Mouse (Mus musculus) lung, embryonic 16.5 days (tissue): ENCODE results near the gene Ap5z1. TPM values are rescaled to one million over a fixed set of nuclear protein-coding genes. Genes with fewer than 3 reads are reported as not detected.
A peak's percentile ranks its signal among the peaks of the same experiment; 100 is the strongest.

Experiments used
- ATAC-seq: fragments of 200-750 bp; cut with Nextera tagmentation; 2 replicates; pipeline ENCODE4 v1.8.0; 2017; ENCODE audit warnings: low read depth, mild to moderate bottlenecking, moderate library complexity
- H3K27ac ChIP-seq: fragments of 300-500 bp; sonication (generic); 2 replicates; pipeline ENCODE4 v1.5.1; 2014; ENCODE audit warnings: mild to moderate bottlenecking, control low read depth, low read length
- H3K27me3 ChIP-seq: fragments of 300-500 bp; sonication (generic); 2 replicates; pipeline ENCODE4 v1.6.1; 2014; ENCODE audit warnings: low read depth, low read length, mixed read lengths; ENCODE audit not compliant: control insufficient read depth, insufficient read depth
- H3K36me3 ChIP-seq: fragments of 300-500 bp; sonication (generic); 2 replicates; pipeline ENCODE4 v1.6.1; 2014; ENCODE audit warnings: low read length; ENCODE audit not compliant: control insufficient read depth, insufficient read depth
- H3K4me1 ChIP-seq: fragments of 300-500 bp; sonication (generic); replicated peaks from 2 replicates; pipeline ENCODE4 v1.6.1; 2014; ENCODE audit warnings: low read length, mixed read lengths; ENCODE audit not compliant: control insufficient read depth, insufficient read depth
- H3K4me2 ChIP-seq: fragments of 300-500 bp; sonication (generic); 2 replicates; pipeline ENCODE4 v1.6.1; 2014; ENCODE audit warnings: low read depth, low read length, control low read depth
- H3K4me3 ChIP-seq: fragments of 300-500 bp; sonication (generic); 2 replicates; pipeline ENCODE4 v1.5.1; 2014; ENCODE audit warnings: mild to moderate bottlenecking, low read length, control low read depth
- H3K9ac ChIP-seq: fragments of 300-500 bp; sonication (generic); 2 replicates; pipeline ENCODE4 v1.6.1; 2014; ENCODE audit warnings: low read length, control low read depth
- H3K9me3 ChIP-seq: fragments of 300-500 bp; sonication (generic); 2 replicates; pipeline ENCODE4 v1.6.1; 2016; ENCODE audit warnings: low read length; ENCODE audit not compliant: control insufficient read depth
- WGBS: fragments of 180-500 bp; shearing (Covaris S2); extraction: QIAGEN DNeasy Blood & Tissue Kit; methylation state at CpG from one replicate; pipeline ENCODE4 v1.1.7; 2014; 5-methylcytosine and 5-hydroxymethylcytosine counted together
- polyA plus RNA-seq: library from polyadenylated mRNA; unstranded; fragments of >200 nt; fragmentation: Nextera tagmentation; extraction: Ambion mirVana; gene quantifications from 2 replicates; pipeline ENCODE4 v1.2.1, GENCODE M21; 2015

The Ap5z1 gene
- polyA plus RNA-seq, 1 experiment from 2014 or later, result 10.3 TPM

DNA sequence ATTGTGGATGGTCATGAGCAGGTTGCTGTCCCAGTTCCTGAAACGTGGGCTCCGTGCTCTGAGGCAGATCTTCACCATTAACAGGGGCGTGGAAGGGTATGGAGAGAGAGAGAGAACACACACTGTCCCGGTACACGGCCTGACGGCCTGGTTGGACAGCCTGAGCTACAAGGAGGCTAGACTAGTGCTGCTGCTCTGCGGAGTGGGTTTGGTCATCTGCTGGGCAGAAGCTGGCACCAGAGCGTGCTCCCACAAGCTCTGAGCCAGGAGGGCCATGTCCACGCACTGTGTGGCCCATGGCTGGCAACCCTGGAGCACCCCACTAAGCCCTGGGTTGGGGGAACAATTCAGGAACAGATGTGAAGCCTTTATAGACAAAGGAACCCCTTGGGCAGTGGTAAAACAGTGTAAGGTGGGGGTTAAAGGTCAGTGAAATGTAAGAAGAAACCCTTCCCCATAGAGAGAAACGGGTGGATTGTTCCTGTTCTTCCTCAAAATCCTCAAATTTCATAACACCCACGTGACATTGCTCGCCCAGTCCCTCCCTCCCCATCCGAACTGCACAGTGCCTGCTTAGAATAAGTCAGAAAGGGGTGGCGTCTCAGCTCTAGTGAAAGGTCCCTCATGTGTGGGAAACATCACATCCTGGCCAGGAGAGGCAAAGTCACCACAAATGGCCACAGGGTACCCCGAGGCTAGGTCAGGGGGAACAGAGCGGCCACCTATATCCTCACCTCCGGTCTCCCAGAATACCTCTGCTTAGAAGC is 4.8 kb upstream of the Ap5z1 start:
- 87% methylated on average over 17 of the region's 17 CpGs for WGBS
- H3K9me3 ChIP-seq, result no peaks in the 10 kb centered on the region
- H3K4me3 ChIP-seq, result no peak overlapping the region
- H3K4me2 ChIP-seq, result no peak overlapping the region
- no peaks in the 10 kb centered on the region for H3K27me3 ChIP-seq
- H3K4me1 ChIP-seq, result peaks cover 14% of the 10 kb centered on the region
- no peak overlapping the region for H3K27ac ChIP-seq
- peaks cover 27% of the 10 kb centered on the region for H3K36me3 ChIP-seq
- no peak overlapping the region for H3K9ac ChIP-seq
- no peak for ATAC-seq

DNA sequence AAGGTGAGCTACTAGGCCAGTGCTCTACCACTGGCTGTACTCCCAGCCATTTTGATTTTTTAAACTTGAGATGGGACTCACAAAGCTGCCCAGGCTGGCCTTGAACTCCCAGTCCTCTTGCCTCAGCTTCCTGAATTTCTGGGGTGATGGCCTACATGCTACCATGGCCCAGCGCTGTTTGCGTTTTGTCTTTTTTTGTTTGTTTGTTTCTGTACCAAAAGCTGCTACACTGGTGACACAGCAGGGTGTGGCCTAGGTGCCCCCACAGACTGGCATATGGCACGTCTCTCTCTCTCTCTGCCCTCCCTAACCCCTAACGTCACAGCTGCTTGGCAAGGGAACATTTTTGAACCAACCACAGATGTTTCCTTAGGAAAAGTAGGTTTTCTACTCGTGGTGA is 3.9 kb upstream of the Ap5z1 start:
- Histone ChIP-seq H3K36me3 (peaks cover 25% of the 10 kb centered on the region), H3K4me2 (no peak overlapping the region), H3K9me3 (no peaks in the 10 kb centered on the region), H3K9ac (no peak overlapping the region), H3K4me1 (peaks cover 20% of the 10 kb centered on the region), H3K4me3 (no peak overlapping the region), H3K27ac (no peak overlapping the region), H3K27me3 (no peaks in the 10 kb centered on the region)
- 69% methylated on average over 5 of the region's 5 CpGs for WGBS
- no peak for ATAC-seq

DNA sequence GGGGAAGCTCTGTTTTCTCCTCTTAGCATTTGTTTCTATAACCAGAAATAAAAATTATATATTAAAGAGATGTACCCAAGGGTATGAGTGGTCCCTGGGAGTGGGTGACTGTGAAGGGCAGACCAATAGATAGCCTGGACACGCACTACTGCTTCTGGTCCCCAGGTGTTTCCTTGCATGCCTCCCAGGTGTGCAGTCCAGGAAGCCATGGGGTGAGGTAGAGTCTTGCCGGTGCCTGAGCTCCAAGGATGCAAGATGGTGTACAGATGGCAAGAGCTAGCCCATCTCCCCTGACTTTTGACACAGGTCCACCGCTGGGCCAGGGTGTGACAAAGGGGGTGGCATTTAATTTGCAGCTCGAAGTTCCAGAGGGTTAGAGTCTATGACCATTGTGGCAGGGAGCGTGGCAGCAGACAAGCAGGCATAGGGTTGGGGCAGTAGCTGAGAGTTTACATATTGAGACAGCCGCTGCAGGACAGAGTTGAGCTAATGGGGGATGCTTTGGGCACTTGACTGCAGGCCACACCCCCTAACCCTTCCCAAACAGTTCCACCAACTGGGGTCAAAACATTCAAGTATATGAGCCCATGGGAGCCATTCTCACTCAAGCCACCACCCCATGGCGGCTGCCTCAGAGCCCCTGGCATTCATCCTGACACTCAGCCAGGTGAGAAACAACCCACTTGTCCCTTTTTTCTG is 1.7 kb upstream of the Ap5z1 start:
- 94% methylated on average over 7 of the region's 7 CpGs for WGBS

DNA sequence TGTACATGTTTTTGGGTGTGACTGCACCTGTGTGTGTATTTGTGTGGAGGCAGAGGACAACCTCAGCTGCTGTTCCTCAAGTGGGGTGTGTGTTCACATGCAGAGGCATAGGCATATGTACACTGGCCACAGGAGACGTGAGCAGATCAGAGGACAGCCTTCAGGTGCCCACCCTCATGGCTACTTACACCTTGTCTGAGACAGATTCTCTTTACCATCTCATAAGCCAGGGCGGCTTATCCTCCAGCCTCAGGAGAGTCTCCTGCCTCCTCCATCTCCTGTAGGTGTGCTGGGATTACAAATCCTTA is 1.1 kb upstream of the Ap5z1 start:
- ATAC-seq, result no peak
- WGBS, result 98% methylated on average over 2 of the region's 2 CpGs
- H3K27ac ChIP-seq, result peak overlapping the region; percentile 75; the same call in 1 of the 2 replicates

More for the DNA sequence above, 1.7 kb upstream of the Ap5z1 start:
- Histone ChIP-seq H3K4me2 (no peak overlapping the region), H3K9ac (no peak overlapping the region), H3K27ac (no peak overlapping the region), H3K4me3 (no peak overlapping the region), H3K36me3 (peaks cover 13% of the 10 kb centered on the region), H3K4me1 (peaks cover 14% of the 10 kb centered on the region), H3K9me3 (no peaks in the 10 kb centered on the region), H3K27me3 (no peaks in the 10 kb centered on the region)
- ATAC-seq, result no peak

DNA sequence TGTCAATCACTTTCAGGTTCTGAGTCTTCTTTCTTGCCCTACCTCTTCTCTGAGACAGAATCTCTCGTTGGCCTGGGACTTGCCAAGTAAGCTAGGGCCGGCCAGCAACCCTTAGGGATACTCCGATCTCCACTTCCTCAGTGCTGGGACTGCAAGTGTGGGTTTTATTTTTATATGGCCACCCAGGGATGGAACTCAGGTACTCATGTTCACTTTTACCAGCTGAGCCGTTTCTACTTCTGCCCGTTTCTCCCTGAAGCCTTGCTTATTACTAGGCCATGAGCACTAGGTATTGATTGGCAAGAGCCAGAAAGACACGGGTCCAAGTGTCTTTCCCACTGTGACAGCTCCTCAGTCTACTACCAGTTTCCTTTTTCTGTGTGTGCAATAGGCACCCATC is 733 bp upstream of the Ap5z1 start:
- 84% methylated on average over 6 of the region's 6 CpGs for WGBS
- peak overlapping the region; percentile 55 for H3K9ac ChIP-seq
- no peak for ATAC-seq
- peaks cover 7% of the 10 kb centered on the region for H3K4me1 ChIP-seq
- peak overlapping the region; percentile 86 for H3K4me3 ChIP-seq
- peak overlapping the region; percentile 75 for H3K27ac ChIP-seq
- no peaks in the 10 kb centered on the region for H3K27me3 ChIP-seq
- H3K36me3 ChIP-seq, result peaks cover 15% of the 10 kb centered on the region
- H3K4me2 ChIP-seq, result peak overlapping the region; percentile 90
- H3K9me3 ChIP-seq, result no peaks in the 10 kb centered on the region

More for the DNA sequence above, 1.1 kb upstream of the Ap5z1 start:
- Histone ChIP-seq H3K4me3 (no peak overlapping the region), H3K4me1 (peaks cover 12% of the 10 kb centered on the region), H3K4me2 (no peak overlapping the region), H3K9me3 (no peaks in the 10 kb centered on the region), H3K9ac (no peak overlapping the region), H3K36me3 (peaks cover 13% of the 10 kb centered on the region), H3K27me3 (no peaks in the 10 kb centered on the region)

DNA sequence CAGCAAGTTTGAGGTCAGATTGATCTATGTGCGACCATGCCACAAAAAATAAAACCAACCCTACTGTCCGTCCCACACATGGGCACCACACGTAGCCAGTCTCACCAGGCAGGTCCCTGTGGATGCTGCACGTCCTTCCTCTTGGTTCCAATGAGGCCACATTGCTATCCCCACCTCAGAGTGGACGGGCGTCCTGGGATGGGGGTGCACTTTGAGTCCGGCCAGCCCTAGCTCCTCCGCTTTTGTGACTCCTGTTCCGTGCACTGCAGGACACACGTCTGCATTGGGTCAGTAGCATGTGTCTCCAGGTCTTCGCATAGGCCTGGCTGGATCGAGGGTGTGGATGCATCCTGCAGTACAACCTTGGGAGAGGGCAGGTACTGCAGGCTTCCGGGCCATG is 4.6 kb downstream of the Ap5z1 start:
- H3K4me3 ChIP-seq, result no peak overlapping the region
- H3K27me3 ChIP-seq, result no peaks in the 10 kb centered on the region
- H3K4me1 ChIP-seq, result peaks cover 7% of the 10 kb centered on the region
- H3K9me3 ChIP-seq, result no peaks in the 10 kb centered on the region
- WGBS, result 90% methylated on average over 13 of the region's 13 CpGs
- H3K27ac ChIP-seq, result no peak overlapping the region
- peaks cover 12% of the 10 kb centered on the region; the same call in 1 of the 2 replicates for H3K36me3 ChIP-seq
- no peak overlapping the region for H3K9ac ChIP-seq
- ATAC-seq, result no peak
- no peak overlapping the region for H3K4me2 ChIP-seq

DNA sequence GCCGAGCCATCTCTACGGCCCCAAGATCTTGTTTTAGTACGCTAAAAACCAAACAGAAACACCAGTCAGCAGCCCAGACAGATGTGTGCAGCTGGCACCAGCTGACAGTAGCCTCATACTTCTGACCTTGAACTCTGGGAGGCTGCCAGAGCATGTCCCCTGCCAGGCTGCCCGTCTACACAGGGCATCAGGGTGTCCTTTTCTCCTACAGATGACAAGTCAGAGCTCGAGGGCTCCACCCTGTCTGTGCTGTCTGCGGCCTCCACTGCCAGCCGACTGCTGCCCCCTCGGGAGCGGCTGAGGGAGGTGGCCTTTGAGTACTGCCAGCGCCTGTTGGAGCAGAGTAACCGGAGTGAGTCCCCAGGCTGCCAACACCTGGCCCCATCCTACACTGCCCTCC is 6.1 kb downstream of the Ap5z1 start:
- Histone ChIP-seq H3K27ac (no peak overlapping the region), H3K27me3 (no peaks in the 10 kb centered on the region), H3K4me2 (no peak overlapping the region), H3K4me1 (peaks cover 2% of the 10 kb centered on the region), H3K9ac (no peak overlapping the region), H3K4me3 (no peak overlapping the region), H3K36me3 (peaks cover 12% of the 10 kb centered on the region; the same call in 1 of the 2 replicates), H3K9me3 (no peaks in the 10 kb centered on the region)
- no peak for ATAC-seq
- WGBS, result 82% methylated on average over 11 of the region's 11 CpGs

DNA sequence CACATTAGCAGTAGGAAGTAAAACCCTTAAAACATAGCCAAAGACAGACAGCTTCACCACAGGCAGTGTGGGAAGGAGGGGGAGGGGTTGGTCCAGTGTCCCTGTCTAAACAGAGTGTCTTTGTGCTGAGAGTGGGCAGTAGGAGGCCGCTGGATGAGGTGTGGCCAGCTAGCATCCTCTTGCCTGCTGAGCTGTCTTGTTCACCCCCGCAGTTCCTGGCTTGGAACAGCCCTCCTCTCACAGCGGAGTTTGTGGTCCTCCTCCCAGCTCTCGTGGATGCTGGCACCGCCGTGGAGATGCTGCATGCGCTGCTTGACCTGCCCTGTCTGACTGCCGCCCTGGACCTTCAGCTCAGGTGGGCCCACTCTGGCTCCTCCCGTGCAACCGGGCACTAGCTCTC is 10.0 kb downstream of the Ap5z1 start:
- 65% methylated on average over 10 of the region's 10 CpGs for WGBS

DNA sequence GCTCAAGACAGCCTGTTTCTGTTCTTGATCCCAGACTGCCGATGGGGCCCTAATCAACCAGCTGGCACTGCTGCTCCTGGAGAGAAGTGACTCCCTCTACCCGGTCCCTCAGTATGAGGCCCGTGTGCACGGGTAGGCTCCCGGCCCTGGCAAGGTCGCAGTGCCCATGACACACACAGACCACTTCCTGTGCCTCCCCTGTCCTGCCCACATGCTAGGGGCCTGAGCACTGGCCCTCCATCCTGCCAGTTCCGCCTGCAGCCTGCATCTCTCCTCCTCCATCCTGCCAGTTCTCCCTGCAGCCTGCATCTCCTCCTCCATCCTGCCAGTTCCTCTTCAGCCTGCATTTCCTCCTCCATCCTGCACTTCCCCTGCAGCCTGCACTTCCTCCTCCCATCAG is 11.9 kb downstream of the Ap5z1 start:
- Histone ChIP-seq H3K4me1 (no peaks in the 10 kb centered on the region; the same call in 1 of the 2 replicates), H3K27me3 (no peaks in the 10 kb centered on the region), H3K9ac (no peak overlapping the region), H3K9me3 (no peaks in the 10 kb centered on the region), H3K27ac (no peak overlapping the region), H3K4me3 (no peak overlapping the region), H3K36me3 (no peaks in the 10 kb centered on the region), H3K4me2 (no peak overlapping the region)
- ATAC-seq, result no peak
- 70% methylated on average over 7 of the region's 7 CpGs for WGBS

More for the DNA sequence above, 10.0 kb downstream of the Ap5z1 start:
- no peak overlapping the region for H3K9ac ChIP-seq
- H3K4me1 ChIP-seq, result no peaks in the 10 kb centered on the region
- H3K36me3 ChIP-seq, result peaks cover 5% of the 10 kb centered on the region; the same call in 1 of the 2 replicates
- H3K27me3 ChIP-seq, result no peaks in the 10 kb centered on the region
- no peak overlapping the region for H3K4me3 ChIP-seq
- ATAC-seq, result no peak
- no peaks in the 10 kb centered on the region for H3K9me3 ChIP-seq
- H3K4me2 ChIP-seq, result no peak overlapping the region
- no peak overlapping the region for H3K27ac ChIP-seq
